18 mouse cellular contexts compared by ENCODE assay signal in genomic region chr5:36304299-36304980, GRCm38 (mm10).
DNase-seq lines count a peak whose midpoint lies in the region; ATAC-seq and TF ChIP-seq lines count a peak whose summit lies in the region.
"Had no signal": no experiment of that assay in that cellular context is flagged by ENCODE, and none has a peak within 500 bp of the region (broad histone marks: within the 10 kb centered on the region; RNA-seq: fewer than 3 reads in every experiment).

No protein-coding gene starts in this region.

- DNase-seq in hindbrain, postnatal 0 days (ENCODE audit: low spot score), result peak; percentile 42
- peak; percentile 21 for DNase-seq in lung, postnatal 36 days
- DNase-seq in lung, adult 2 months, result no peak
- no peak for DNase-seq in urinary bladder, postnatal 4 days (ENCODE audit: low spot score in 2 of 2)
- DNase-seq: adrenal gland, postnatal 36 days; cerebellum, postnatal 36 days; gastrocnemius, postnatal 36 days; kidney, adult 2 months; kidney, postnatal 36 days had no signal

- H3K9ac ChIP-seq in hindbrain, postnatal 0 days (replicated peaks; ENCODE audit: low read length), result no peak overlapping the region
- no peak overlapping the region for H3K9ac ChIP-seq in hindbrain, embryonic 12.5 days
- no peak overlapping the region for H3K9ac ChIP-seq in forebrain, embryonic 16.5 days (replicated peaks; ENCODE audit: low read depth, low read length)
- H3K9ac ChIP-seq: embryonic facial prominence, embryonic 13.5 days; heart, embryonic 12.5 days; liver, embryonic 12.5 days had no signal

- TF ChIP-seq POLR2A in lung, adult 2 months (IDR thresholded peaks at IDR 0.05; ENCODE audit: borderline replicate concordance, extremely low read depth, low read depth, low read length), result no peak
- no peak for TF ChIP-seq POLR2A in myocyte (IDR thresholded peaks at IDR 0.05; ENCODE audit: insufficient read length, low read depth)

- no peak for ATAC-seq in hindbrain, postnatal 0 days
- no peak for ATAC-seq in hindbrain, embryonic 12.5 days (ENCODE audit: low FRiP score)
- peak; percentile 59 for ATAC-seq in forebrain, embryonic 16.5 days
- no peak for ATAC-seq in inflammation-experienced regulatory T-cells, adult 6 months
- ATAC-seq: liver, embryonic 12.5 days had no signal

- no peak overlapping the region for H3K27ac ChIP-seq in hindbrain, postnatal 0 days
- H3K27ac ChIP-seq in hindbrain, embryonic 12.5 days, result no peak overlapping the region
- no peak overlapping the region for H3K27ac ChIP-seq in forebrain, embryonic 16.5 days (ENCODE audit: low read length)
- H3K27ac ChIP-seq: embryonic facial prominence, embryonic 13.5 days; hindbrain, embryonic 10.5 days; liver, embryonic 12.5 days had no signal

- no peaks in the 10 kb centered on the region for H3K9me3 ChIP-seq in hindbrain, postnatal 0 days (ENCODE audit: low read length)
- H3K9me3 ChIP-seq in hindbrain, embryonic 12.5 days (replicated peaks), result no peaks in the 10 kb centered on the region
- H3K9me3 ChIP-seq in forebrain, embryonic 16.5 days (ENCODE audit: control insufficient read depth, low read length), result no peaks in the 10 kb centered on the region
- H3K9me3 ChIP-seq: embryonic facial prominence, embryonic 13.5 days; G1E; heart, embryonic 12.5 days; hindbrain, embryonic 10.5 days; liver, embryonic 12.5 days had no signal

- no peak overlapping the region for H3K4me3 ChIP-seq in hindbrain, postnatal 0 days (ENCODE audit: low read length)
- no peak overlapping the region for H3K4me3 ChIP-seq in hindbrain, embryonic 12.5 days
- H3K4me3 ChIP-seq in lung, adult 2 months (replicated peaks; ENCODE audit: extremely low read depth, low read depth, low read length), result no peak overlapping the region
- no peak overlapping the region for H3K4me3 ChIP-seq in forebrain, embryonic 16.5 days (replicated peaks; ENCODE audit: low read length)
- H3K4me3 ChIP-seq in myocyte, result no peak overlapping the region
- H3K4me3 ChIP-seq: embryonic facial prominence, embryonic 13.5 days; heart, embryonic 12.5 days; hindbrain, embryonic 10.5 days; liver, embryonic 12.5 days had no signal

- H3K4me1 ChIP-seq in hindbrain, postnatal 0 days (ENCODE audit: insufficient read depth, low read length), result no peaks in the 10 kb centered on the region
- H3K4me1 ChIP-seq in hindbrain, embryonic 12.5 days, result peaks cover 8% of the 10 kb centered on the region; the same call in 1 of the 2 replicates
- no peaks in the 10 kb centered on the region for H3K4me1 ChIP-seq in lung, adult 2 months (ENCODE audit: control insufficient read depth, insufficient read depth, low read length)
- 0 out of 2 replicates have a peak, but pooled peaks cover 2% of the 10 kb centered on the region for H3K4me1 ChIP-seq in forebrain, embryonic 16.5 days (replicated peaks; ENCODE audit: control insufficient read depth, insufficient read depth, low read length)
- H3K4me1 ChIP-seq: liver, embryonic 12.5 days had no signal

- H3K79me2 ChIP-seq in myocyte (ENCODE audit: control insufficient read depth, insufficient read depth), result peaks cover 18% of the 10 kb centered on the region

- H3K4me2 ChIP-seq in hindbrain, postnatal 0 days (ENCODE audit: low read depth, low read length), result no peak overlapping the region
- no peak overlapping the region for H3K4me2 ChIP-seq in hindbrain, embryonic 12.5 days (replicated peaks)
- H3K4me2 ChIP-seq in forebrain, embryonic 16.5 days (ENCODE audit: low read length), result no peak overlapping the region
- H3K4me2 ChIP-seq in myocyte (ENCODE audit: low read depth), result no peak overlapping the region
- H3K4me2 ChIP-seq: embryonic facial prominence, embryonic 13.5 days; heart, embryonic 12.5 days; liver, embryonic 12.5 days had no signal

- TF ChIP-seq CTCF in hindbrain, postnatal 0 days (IDR thresholded peaks at IDR 0.05; ENCODE audit: low read depth), result no peak
- no peak for TF ChIP-seq CTCF in lung, adult 2 months (IDR thresholded peaks at IDR 0.05; ENCODE audit: insufficient read depth, low read length)

- 51% methylated on average over 7 of the region's 7 CpGs for WGBS in hindbrain, postnatal 0 days
- WGBS in hindbrain, embryonic 12.5 days, result 74% methylated on average over 7 of the region's 7 CpGs
- WGBS in lung, adult 2 months, result 60% methylated on average over 7 of the region's 7 CpGs
- WGBS in forebrain, embryonic 16.5 days, result 54% methylated on average over 7 of the region's 7 CpGs

- no peaks in the 10 kb centered on the region for H3K27me3 ChIP-seq in hindbrain, postnatal 0 days (ENCODE audit: insufficient read depth, low read length)
- no peaks in the 10 kb centered on the region for H3K27me3 ChIP-seq in hindbrain, embryonic 12.5 days
- H3K27me3 ChIP-seq in forebrain, embryonic 16.5 days (replicated peaks; ENCODE audit: control insufficient read depth, insufficient read depth, low read length), result no peaks in the 10 kb centered on the region
- H3K27me3 ChIP-seq in myocyte (ENCODE audit: control insufficient read depth, insufficient read depth, insufficient read length), result no peaks in the 10 kb centered on the region
- H3K27me3 ChIP-seq: liver, embryonic 12.5 days had no signal

- no peak overlapping the region for H3ac ChIP-seq in myocyte (ENCODE audit: control insufficient read depth, insufficient read length)

- no peaks in the 10 kb centered on the region for H3K36me3 ChIP-seq in hindbrain, postnatal 0 days (ENCODE audit: insufficient read depth, low read length)
- H3K36me3 ChIP-seq in hindbrain, embryonic 12.5 days, result no peaks in the 10 kb centered on the region
- H3K36me3 ChIP-seq in forebrain, embryonic 16.5 days (ENCODE audit: control insufficient read depth, insufficient read depth), result no peaks in the 10 kb centered on the region
- no peaks in the 10 kb centered on the region for H3K36me3 ChIP-seq in myocyte (ENCODE audit: control insufficient read depth, insufficient read depth)
- H3K36me3 ChIP-seq: embryonic facial prominence, embryonic 13.5 days; G1E; heart, embryonic 12.5 days; hindbrain, embryonic 10.5 days; liver, embryonic 12.5 days had no signal

TF ChIP-seq in myocyte, 11 proteins besides CTCF, POLR2A, EP300 and RAD21:
- TF ChIP-seq SRF (IDR thresholded peaks at IDR 0.05; ENCODE audit: control insufficient read depth, insufficient read length, low read depth) (no peak), USF1 (IDR thresholded peaks at IDR 0.05; ENCODE audit: low read depth) (no peak), MYOD1 (IDR thresholded peaks at IDR 0.05; ENCODE audit: control insufficient read depth in 1 of 3, insufficient read length in 2 of 3, low read depth in 2 of 3) (peak in 2 of 3 experiments; percentile 69 to 76), CEBPB (IDR thresholded peaks at IDR 0.05; ENCODE audit: insufficient read depth, poor library complexity, severe bottlenecking) (peak; percentile 49; the same call in 1 of the 2 replicates), E2F4 (IDR thresholded peaks at IDR 0.05; ENCODE audit: insufficient read depth) (no peak), TCF3 (IDR thresholded peaks at IDR 0.05; ENCODE audit: insufficient read length, low read depth) (no peak), REST (IDR thresholded peaks at IDR 0.05; ENCODE audit: insufficient read depth, insufficient read length) (no peak), POLR2AphosphoS2 (IDR thresholded peaks at IDR 0.05; ENCODE audit: insufficient read length, low read depth) (no peak), MAX (IDR thresholded peaks at IDR 0.05; ENCODE audit: low read depth) (no peak), TCF12 (IDR thresholded peaks at IDR 0.05; ENCODE audit: insufficient read depth, poor library complexity, severe bottlenecking) (peak; percentile 56), MYOG (IDR thresholded peaks at IDR 0.05; ENCODE audit: control insufficient read depth in 1 of 3, insufficient read depth in 1 of 3, insufficient read length in 2 of 3, low read depth in 2 of 3) (peak; percentile 35 to 75 (median 55))

Comparison
In these comparisons a context has a peak if more than half of its experiments do, and no peak if none do; other contexts are left out.
1. DNase-seq: peak in hindbrain, postnatal 0 days (single experiment) and lung, postnatal 36 days (single experiment); none in lung, adult 2 months (single experiment) and urinary bladder, postnatal 4 days (0 of 2).